Mouse (Mus musculus): ENCODE measurements around the gene Ttyh2. TPM values are rescaled to one million over a fixed set of nuclear protein-coding genes. Genes with fewer than 3 reads are reported as not detected.
"Not testable (repeated sequence)": the region's sequence is repeated elsewhere in the genome, so short reads cannot be mapped to it uniquely, and the experiment has no call there.

The Ttyh2 gene
- polyA plus RNA-seq, 1 experiment from 2014 or later: 9.3 TPM

GRCm38 (mm10) chr11:114662746-114663362 lies 12.4 kb upstream of the Ttyh2 start:
- 32% methylated on average over 6 of the region's 6 CpGs for WGBS
- Histone ChIP-seq H3K4me2 (no peak overlapping the region), H3K9me3 (replicated peaks) (no peaks in the 10 kb centered on the region), H3K9ac (no peak overlapping the region), H3K27ac (no peak overlapping the region), H3K4me1 (replicated peaks) (no peaks in the 10 kb centered on the region), H3K27me3 (peaks cover 20% of the 10 kb centered on the region), H3K36me3 (no peaks in the 10 kb centered on the region), H3K4me3 (no peak overlapping the region)
- no peak for ATAC-seq (replicated peaks; ENCODE audit: insufficient number of reproducible peaks, insufficient read depth, low FRiP score, low read depth)

- H3K27ac ChIP-seq: no peak overlapping the region
- no peaks in the 10 kb centered on the region for H3K9me3 ChIP-seq (replicated peaks)
- peaks cover 20% of the 10 kb centered on the region for H3K27me3 ChIP-seq
- H3K36me3 ChIP-seq: no peaks in the 10 kb centered on the region
- no peak overlapping the region for H3K9ac ChIP-seq
- no peak overlapping the region for H3K4me2 ChIP-seq
- ATAC-seq (replicated peaks; ENCODE audit: insufficient number of reproducible peaks, insufficient read depth, low FRiP score, low read depth): no peak
- H3K4me1 ChIP-seq (replicated peaks): no peaks in the 10 kb centered on the region; the same call in 1 of the 2 replicates
- 66% methylated on average over 7 of the region's 7 CpGs for WGBS
- H3K4me3 ChIP-seq: no peak overlapping the region
Measured at GRCm38 (mm10) chr11:114664164-114664563, 11.1 kb upstream of the Ttyh2 start.

GRCm38 (mm10) chr11:114665463-114665862 lies 9.8 kb upstream of the Ttyh2 start:
- peaks cover 13% of the 10 kb centered on the region for H3K4me1 ChIP-seq (replicated peaks)

GRCm38 (mm10) chr11:114666786-114667185 lies 8.4 kb upstream of the Ttyh2 start:
- H3K4me1 ChIP-seq (replicated peaks): peaks cover 21% of the 10 kb centered on the region
- no peak for ATAC-seq (replicated peaks; ENCODE audit: insufficient number of reproducible peaks, insufficient read depth, low FRiP score, low read depth)
- H3K36me3 ChIP-seq: peaks cover 13% of the 10 kb centered on the region
- H3K27me3 ChIP-seq: peaks cover 20% of the 10 kb centered on the region
- 9% methylated on average over 13 of the region's 13 CpGs for WGBS
- H3K9me3 ChIP-seq (replicated peaks): no peaks in the 10 kb centered on the region
- no peak overlapping the region for H3K9ac ChIP-seq
- H3K27ac ChIP-seq: no peak overlapping the region
- H3K4me3 ChIP-seq: no peak overlapping the region
- H3K4me2 ChIP-seq: no peak overlapping the region

More at GRCm38 (mm10) chr11:114665463-114665862, 9.8 kb upstream of the Ttyh2 start:
- Histone ChIP-seq H3K27me3 (peaks cover 20% of the 10 kb centered on the region), H3K36me3 (no peaks in the 10 kb centered on the region), H3K4me3 (no peak overlapping the region), H3K27ac (no peak overlapping the region), H3K9me3 (replicated peaks) (no peaks in the 10 kb centered on the region), H3K4me2 (no peak overlapping the region), H3K9ac (no peak overlapping the region)
- ATAC-seq (replicated peaks; ENCODE audit: insufficient number of reproducible peaks, insufficient read depth, low FRiP score, low read depth): no peak
- 38% methylated on average over 2 of the region's 2 CpGs for WGBS

- Histone ChIP-seq H3K27ac (no peak overlapping the region), H3K4me2 (no peak overlapping the region), H3K27me3 (peaks cover 20% of the 10 kb centered on the region), H3K36me3 (peaks cover 18% of the 10 kb centered on the region), H3K9me3 (replicated peaks) (no peaks in the 10 kb centered on the region), H3K9ac (no peak overlapping the region), H3K4me3 (no peak overlapping the region), H3K4me1 (replicated peaks) (peaks cover 21% of the 10 kb centered on the region)
- no peak for ATAC-seq (replicated peaks; ENCODE audit: insufficient number of reproducible peaks, insufficient read depth, low FRiP score, low read depth)
- 34% methylated on average over 17 of the region's 18 CpGs for WGBS
Measured at GRCm38 (mm10) chr11:114667236-114667931, 7.8 kb upstream of the Ttyh2 start.

GRCm38 (mm10) chr11:114667932-114668285 lies 7.3 kb upstream of the Ttyh2 start:
- Histone ChIP-seq H3K36me3 (peaks cover 24% of the 10 kb centered on the region), H3K4me1 (replicated peaks) (peaks cover 21% of the 10 kb centered on the region), H3K27me3 (peaks cover 16% of the 10 kb centered on the region)
- not testable (repeated sequence) for H3K9me3 ChIP-seq (replicated peaks); H3K27ac ChIP-seq; H3K4me3 ChIP-seq; ATAC-seq (replicated peaks; ENCODE audit: insufficient number of reproducible peaks, insufficient read depth, low FRiP score, low read depth); H3K9ac ChIP-seq; H3K4me2 ChIP-seq
- 18% methylated on average over 11 of the region's 11 CpGs for WGBS

GRCm38 (mm10) chr11:114668301-114668710 lies 6.9 kb upstream of the Ttyh2 start, which contains the start of gene Rpl38:
TSS of gene Rpl38 (plus strand) at chr11:114668524.
- Histone ChIP-seq H3K36me3 (peaks cover 28% of the 10 kb centered on the region), H3K9ac (peak within 1 kb of the TSS; percentile 78), H3K4me1 (replicated peaks) (peaks cover 21% of the 10 kb centered on the region), H3K9me3 (replicated peaks) (no peaks in the 10 kb centered on the region), H3K4me2 (peak within 1 kb of the TSS; percentile 87), H3K4me3 (peak within 1 kb of the TSS; percentile 90), H3K27ac (peak within 1 kb of the TSS; percentile 90), H3K27me3 (peaks cover 15% of the 10 kb centered on the region)
- WGBS: under 1% methylated on average over 21 of the region's 21 CpGs
- peak; percentile 76 for ATAC-seq (replicated peaks; ENCODE audit: insufficient number of reproducible peaks, insufficient read depth, low FRiP score, low read depth)

- Histone ChIP-seq H3K4me3 (peak overlapping the region; percentile 90), H3K27me3 (peaks cover 8% of the 10 kb centered on the region), H3K27ac (peak overlapping the region; percentile 90), H3K4me1 (replicated peaks) (peaks cover 21% of the 10 kb centered on the region), H3K4me2 (peak overlapping the region; percentile 87), H3K9ac (peak overlapping the region; percentile 78), H3K9me3 (replicated peaks) (no peaks in the 10 kb centered on the region), H3K36me3 (peaks cover 33% of the 10 kb centered on the region)
- peak; percentile 74 for ATAC-seq (replicated peaks; ENCODE audit: insufficient number of reproducible peaks, insufficient read depth, low FRiP score, low read depth)
- under 1% methylated on average over 60 of the region's 60 CpGs for WGBS
Measured at GRCm38 (mm10) chr11:114668741-114669623, 6.2 kb upstream of the Ttyh2 start.

- peak overlapping the region; percentile 87 for H3K4me2 ChIP-seq
- ATAC-seq (replicated peaks; ENCODE audit: insufficient number of reproducible peaks, insufficient read depth, low FRiP score, low read depth): no peak
- H3K9me3 ChIP-seq (replicated peaks): no peaks in the 10 kb centered on the region
- H3K4me3 ChIP-seq: peak overlapping the region; percentile 90
- peaks cover under 1% of the 10 kb centered on the region for H3K27me3 ChIP-seq
- H3K27ac ChIP-seq: peak overlapping the region; percentile 90
- H3K4me1 ChIP-seq (replicated peaks): peaks cover 21% of the 10 kb centered on the region
- WGBS: 11% methylated on average over 12 of the region's 12 CpGs
- H3K9ac ChIP-seq: peak overlapping the region; percentile 78
- H3K36me3 ChIP-seq: peaks cover 33% of the 10 kb centered on the region
Measured at GRCm38 (mm10) chr11:114669651-114670168, 5.5 kb upstream of the Ttyh2 start.

GRCm38 (mm10) chr11:114671147-114671546 lies 4.1 kb upstream of the Ttyh2 start:
- Histone ChIP-seq H3K36me3 (peaks cover 33% of the 10 kb centered on the region), H3K27me3 (no peaks in the 10 kb centered on the region; the same call in 1 of the 2 replicates), H3K4me3 (0 out of 2 replicates have a peak overlapping the region, but pooled peaks have one; percentile 90), H3K4me1 (replicated peaks) (peaks cover 34% of the 10 kb centered on the region), H3K27ac (no peak overlapping the region), H3K9me3 (replicated peaks) (no peaks in the 10 kb centered on the region), H3K4me2 (no peak overlapping the region), H3K9ac (no peak overlapping the region)
- ATAC-seq (replicated peaks; ENCODE audit: insufficient number of reproducible peaks, insufficient read depth, low FRiP score, low read depth): no peak
- WGBS: 85% methylated on average over 5 of the region's 5 CpGs

Data from heart, embryonic 15.5 days (tissue).